Mouse (Mus musculus) Patski (cell line): Measurements from ENCODE around the gene Sdccag8. TPM values are rescaled to one million over a fixed set of nuclear protein-coding genes. Genes with fewer than 3 reads are reported as not detected.

Experiments
- ATAC-seq: fragments of 100-300 bp; one replicate; pipeline ENCODE4 v1.8.0; 2021
- CTCF ChIA-PET: fragments of 350-600 bp; sonication (Branson Sonifier 250); formaldehyde crosslinking; loops from one replicate; lab custom pipeline; 2022; ENCODE audit warnings: inconsistent platforms; lab: Charles Lee
- POLR2A ChIA-PET: fragments of 350-600 bp; sonication (Branson Sonifier 250); formaldehyde crosslinking; loops from one replicate; lab custom pipeline; 2022; ENCODE audit warnings: antibody characterized with exemption, inconsistent platforms; lab: Charles Lee
- DNase-seq: peaks from one replicate; pipeline ENCODE4 v3.0.0-alpha.2; 2011; ENCODE audit warnings: low read depth, low spot score
- H3K27me3 ChIP-seq: fragments of 371-371 bp; one replicate; pipeline ENCODE4 v1.5.1; 2021
- CTCF ChIP-seq: fragments of 100-300 bp; IDR thresholded peaks from one replicate; pipeline ENCODE4 v1.5.1; 2021
- in situ Hi-C: fragments of 300-500 bp; cut with MboI; formaldehyde crosslinking; loops from 3 replicates; pipeline ENCODE4 v1.11.1; 2018; ENCODE audit warnings: low pct_unique_long_range_greater_than_20kb, mixed read lengths
- polyA plus RNA-seq: library from polyadenylated mRNA; unstranded; gene quantifications from one replicate; pipeline ENCODE4 v1.2.3, GENCODE M21; 2021

The Sdccag8 gene
- polyA plus RNA-seq, 1 experiment from 2014 or later: 25.1 TPM

- CTCF ChIA-PET: interaction anchor here (1.2 kb wide), 1 partner anchor 11 kb away, joined by 3 read pairs; no protein-coding TSS in a partner anchor
- POLR2A ChIA-PET: interaction anchor here (0.8 kb wide), 1 partner anchor 39 kb away, joined by 3 read pairs; no protein-coding TSS in a partner anchor
- no peak for TF ChIP-seq CTCF
- in situ Hi-C loops: no loop called here
- ATAC-seq (no peak), DNase-seq (peak; percentile 19)
- no peaks in the 10 kb centered on the region for H3K27me3 ChIP-seq
Observed at GRCm38 (mm10) chr1:177051366-177051963, 237.0 kb downstream of the Sdccag8 start.

DNA sequence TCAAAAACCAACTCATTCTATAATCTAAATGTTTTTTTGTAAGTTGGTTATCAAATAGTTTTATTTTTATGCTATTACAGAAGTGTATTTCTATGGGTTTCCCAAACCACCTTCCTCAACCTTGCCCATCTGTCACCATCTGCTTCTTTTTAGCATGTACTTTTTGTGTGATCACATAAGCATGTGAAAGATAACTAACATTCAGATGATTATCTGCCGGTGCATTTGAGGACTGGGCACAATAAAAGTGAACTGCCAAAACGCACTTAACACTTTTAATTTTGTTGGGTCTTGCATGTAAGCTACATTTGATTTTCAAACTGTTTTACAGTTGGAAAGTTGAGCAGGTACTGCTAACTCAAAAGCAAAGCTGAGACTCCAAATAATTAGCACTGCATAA is 240.4 kb downstream of the Sdccag8 start:
- TF ChIP-seq CTCF: no peak
- no peak for ATAC-seq
- DNase-seq: no peak
- H3K27me3 ChIP-seq: no peaks in the 10 kb centered on the region
- ChIA-PET CTCF (interaction anchor here (0.6 kb wide), 1 partner anchor 23 kb away, joined by 3 read pairs; no protein-coding TSS in a partner anchor), POLR2A (no interaction called here)
- in situ Hi-C loops: no loop called here

DNA sequence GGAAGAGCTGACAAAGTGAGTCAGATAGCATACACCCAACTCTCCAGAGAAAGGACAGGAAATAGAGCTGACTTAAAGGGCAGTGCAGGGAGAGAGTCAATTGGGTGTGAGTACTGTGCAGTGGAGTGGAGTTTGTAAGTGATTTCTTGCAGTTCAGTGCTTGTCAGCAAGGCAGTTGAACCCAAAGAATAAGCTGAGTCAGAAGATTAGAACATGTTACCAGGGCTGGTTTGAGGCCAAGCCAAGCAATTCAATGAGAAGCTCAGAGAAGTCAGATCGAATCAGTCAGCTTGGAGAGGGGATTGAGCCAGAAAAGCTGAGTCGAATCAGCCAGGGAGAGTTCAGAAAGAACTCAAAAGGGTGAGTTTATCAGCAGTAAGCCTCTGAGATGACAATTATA is 247.3 kb downstream of the Sdccag8 start:
- no peaks in the 10 kb centered on the region for H3K27me3 ChIP-seq
- TF ChIP-seq CTCF: no peak
- ChIA-PET CTCF (interaction anchor here (0.6 to 1.1 kb wide), 3 partner anchors 11 to 73 kb away, joined by 3 to 4 read pairs (median 3); no protein-coding TSS in a partner anchor), POLR2A (no interaction called here)
- DNase-seq: no peak
- no peak for ATAC-seq
- in situ Hi-C loops: no loop called here

DNA sequence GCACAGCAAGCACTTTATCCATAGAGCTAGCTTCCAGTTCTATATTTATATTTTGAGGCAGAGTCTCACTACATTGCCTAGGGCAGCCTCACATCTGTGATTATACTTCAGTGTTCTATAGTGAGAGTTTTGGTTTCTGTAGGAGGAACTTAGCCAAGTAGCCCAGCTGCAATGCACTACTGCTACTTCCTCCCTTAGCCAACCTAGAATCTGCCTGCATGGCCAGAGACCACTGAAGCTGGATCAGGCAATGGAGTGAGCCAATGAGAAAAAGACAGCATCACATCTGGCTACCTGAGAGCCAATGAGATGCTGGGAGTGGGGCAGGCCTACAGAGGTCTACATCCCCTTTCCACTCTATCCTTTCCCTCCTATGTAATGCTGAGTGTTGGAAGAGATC is 251.3 kb downstream of the Sdccag8 start:
- no peak for TF ChIP-seq CTCF
- ChIA-PET CTCF (no interaction called here), POLR2A (no interaction called here)
- no peaks in the 10 kb centered on the region for H3K27me3 ChIP-seq
- ATAC-seq: no peak
- in situ Hi-C loops: no loop called here
- no peak for DNase-seq

GRCm38 (mm10) chr1:177067123-177067646 is 252.7 kb downstream of the Sdccag8 start:
- ATAC-seq (no peak), DNase-seq (no peak)
- ChIA-PET POLR2A (no interaction called here), CTCF (no interaction called here)
- no peak for TF ChIP-seq CTCF
- H3K27me3 ChIP-seq: no peaks in the 10 kb centered on the region
- in situ Hi-C loops: no loop called here

- CTCF ChIA-PET: no interaction called here
Observed at GRCm38 (mm10) chr1:177069161-177069560, 254.7 kb downstream of the Sdccag8 start.

More at GRCm38 (mm10) chr1:177069161-177069560, 254.7 kb downstream of the Sdccag8 start:
- POLR2A ChIA-PET: no interaction called here
- ATAC-seq (no peak), DNase-seq (no peak)
- H3K27me3 ChIP-seq: no peaks in the 10 kb centered on the region
- in situ Hi-C loops: no loop called here
- TF ChIP-seq CTCF: no peak

Other genes starting within 250 kb of the Sdccag8 start
- 37.4 TPM for gene Cep170, start 593 bp upstream of the Sdccag8 start, polyA plus RNA-seq